Mouse (Mus musculus) embryonic stem cell, embryonic (primary cell): Measurements from ENCODE around the gene Itgb5.

Experiments
- CTCF ChIA-PET, 4 experiments: fragments of 300-600 bp in 2 of 4; fragments of 350-600 bp in 2 of 4; sonication (Branson Sonifier 250); formaldehyde crosslinking; loops; one replicate each; lab custom pipeline; 2022; ENCODE audit warnings: inconsistent platforms in 2 of 4; lab: Charles Lee
- POLR2A ChIA-PET, 4 experiments: fragments of 300-600 bp in 2 of 4; fragments of 350-600 bp in 2 of 4; sonication (Branson Sonifier 250); formaldehyde crosslinking; loops; one replicate each; lab custom pipeline; 2022; ENCODE audit warnings: antibody characterized with exemption in 4 of 4, inconsistent platforms in 1 of 4; lab: Charles Lee

Gene Itgb5

DNA sequence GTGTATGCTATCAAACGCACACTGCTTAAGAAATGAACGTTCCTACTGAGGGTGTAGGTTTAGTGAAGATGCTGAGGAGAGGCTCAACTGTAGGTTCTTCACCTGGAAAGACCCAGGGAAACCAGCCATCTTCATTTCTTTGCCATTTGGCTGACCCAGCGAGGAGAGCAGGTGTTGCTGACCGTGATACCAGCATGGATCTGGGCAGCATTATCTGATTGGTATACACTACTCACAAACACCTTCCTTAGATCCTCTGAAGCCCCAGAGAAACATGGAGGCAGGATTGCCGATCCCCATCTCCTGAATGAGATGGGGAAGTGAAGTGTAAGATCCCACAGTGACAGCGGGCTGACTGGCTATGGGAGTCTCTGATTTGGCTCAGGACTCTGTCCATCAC is 168.5 kb downstream of the Itgb5 start:
- ChIA-PET POLR2A (no interaction called here), CTCF (interaction anchor here in 2 of 4 experiments (1.4 to 5.0 kb wide), 2 partner anchors 115 kb away, joined by 6 to 49 read pairs; no protein-coding TSS in a partner anchor)
